ENCODE assay signal across 9 mouse cellular contexts in genomic region chr2:156432874-156433868, GRCm38 (mm10). TPM values are rescaled to one million over a fixed set of nuclear protein-coding genes. Genes with fewer than 3 reads are reported as not detected.
DNase-seq lines count a peak whose midpoint lies in the region; ATAC-seq and TF ChIP-seq lines count a peak whose summit lies in the region.
"Had no signal": no experiment of that assay in that cellular context is flagged by ENCODE, and none has a peak within 500 bp of the region (broad histone marks: within the 10 kb centered on the region; RNA-seq: fewer than 3 reads in every experiment).

No protein-coding gene starts in this region.

- no peak overlapping the region for H3K4me3 ChIP-seq in gastrocnemius, adult 2 months
- H3K4me3 ChIP-seq in brown adipose tissue, adult 24 weeks (ENCODE audit: insufficient read depth, low read depth, low read length): no peak overlapping the region
- no peak overlapping the region for H3K4me3 ChIP-seq in kidney, embryonic 15.5 days (replicated peaks)
- H3K4me3 ChIP-seq in lung, embryonic 16.5 days (ENCODE audit: low read length): no peak overlapping the region
- H3K4me3 ChIP-seq: megakaryocyte, embryonic 14.5 days had no signal

- peak; percentile 93 for ATAC-seq in kidney, embryonic 15.5 days (replicated peaks; ENCODE audit: low FRiP score)
- peak; percentile 72 for ATAC-seq in lung, embryonic 16.5 days (ENCODE audit: low read depth)
- no peak for ATAC-seq in inflammation-experienced regulatory T-cells, adult 6 months

- peaks cover 6% of the 10 kb centered on the region for H3K4me1 ChIP-seq in brown adipose tissue, adult 24 weeks (ENCODE audit: control insufficient read depth, insufficient read depth, insufficient read length, low read length)
- peaks cover 35% of the 10 kb centered on the region for H3K4me1 ChIP-seq in kidney, embryonic 15.5 days
- H3K4me1 ChIP-seq in lung, embryonic 16.5 days (replicated peaks; ENCODE audit: control insufficient read depth, insufficient read depth, low read length): peaks cover 19% of the 10 kb centered on the region
- H3K4me1 ChIP-seq: megakaryocyte, embryonic 14.5 days had no signal

- H3K9me3 ChIP-seq in kidney, embryonic 15.5 days (replicated peaks): no peaks in the 10 kb centered on the region
- no peaks in the 10 kb centered on the region for H3K9me3 ChIP-seq in lung, embryonic 16.5 days (ENCODE audit: control insufficient read depth, low read length)
- H3K9me3 ChIP-seq: megakaryocyte, embryonic 14.5 days had no signal

- peak overlapping the region; percentile 12; the same call in 1 of the 2 replicates for H3K4me2 ChIP-seq in kidney, embryonic 15.5 days
- H3K4me2 ChIP-seq in lung, embryonic 16.5 days (ENCODE audit: low read depth, low read length): peak overlapping the region; percentile 4

- H3K9ac ChIP-seq in kidney, embryonic 15.5 days: peak overlapping the region; percentile 14; the same call in 1 of the 2 replicates
- peak overlapping the region; percentile 32; the same call in 1 of the 2 replicates for H3K9ac ChIP-seq in lung, embryonic 16.5 days (ENCODE audit: low read length)

- WGBS in kidney, embryonic 15.5 days: 50% methylated on average over 9 of the region's 9 CpGs
- WGBS in lung, embryonic 16.5 days: 33% methylated on average over 9 of the region's 9 CpGs

- H3K27me3 ChIP-seq in kidney, embryonic 15.5 days: no peaks in the 10 kb centered on the region
- H3K27me3 ChIP-seq in lung, embryonic 16.5 days (ENCODE audit: control insufficient read depth, insufficient read depth, low read depth, low read length): no peaks in the 10 kb centered on the region

- DNase-seq in gastrocnemius, adult 2 months: peak; percentile 56
- DNase-seq in gastrocnemius, adult 18-20 months (ENCODE audit: low spot score): no peak
- DNase-seq in retina, postnatal 1 day: no peak
- DNase-seq in urinary bladder, postnatal 36 days (ENCODE audit: low spot score in 2 of 2): no peak

- H3K36me3 ChIP-seq in kidney, embryonic 15.5 days: no peaks in the 10 kb centered on the region
- no peaks in the 10 kb centered on the region for H3K36me3 ChIP-seq in lung, embryonic 16.5 days (ENCODE audit: control insufficient read depth, insufficient read depth, low read length)

- no peak for TF ChIP-seq CTCF in gastrocnemius, adult 2 months (IDR thresholded peaks at IDR 0.05)

- intact Hi-C loops in gastrocnemius, adult 2 months (cut with DNase I): no loop called here

- peak overlapping the region; percentile 6; the same call in 1 of the 2 replicates for H3K27ac ChIP-seq in gastrocnemius, adult 2 months
- H3K27ac ChIP-seq in brown adipose tissue, adult 24 weeks (replicated peaks; ENCODE audit: low read depth, low read length): peak overlapping the region; percentile 75
- H3K27ac ChIP-seq in kidney, embryonic 15.5 days: peak overlapping the region; percentile 92
- peak overlapping the region; percentile 94 for H3K27ac ChIP-seq in lung, embryonic 16.5 days (ENCODE audit: low read length)

RNA-seq across cellular contexts. Expression of gene Epb41l1, which starts 12.5 kb away (rescaled TPM):
- 1 to 10 TPM; 3.8 to 4.6 TPM for total RNA-seq in gastrocnemius, adult 2 months (2021)
- total RNA-seq in gastrocnemius, adult 18-20 months (2021): 1 to 10 TPM; 4.6 to 4.8 TPM
- 23.3 and 29.1 TPM in 2 replicates for polyA plus RNA-seq in brown adipose tissue, adult 24 weeks (2012; ENCODE audit: insufficient read depth, insufficient read length, missing spikeins)
- 2.3 and 2.8 TPM in 2 replicates for polyA plus RNA-seq in kidney, embryonic 15.5 days (2015; fragmentation: Nextera tagmentation; extraction: Ambion mirVana)
- 2.1 and 2.2 TPM in 2 replicates for polyA plus RNA-seq in lung, embryonic 16.5 days (2015; fragmentation: Nextera tagmentation; extraction: Ambion mirVana)
- under 1 TPM in 2 of 3 experiments, not detected in 1; 0.07 to 0.09 TPM for polyA plus RNA-seq in inflammation-experienced regulatory T-cells, adult 6 months (2017; shearing (Covaris generic))

Comparison
In these comparisons a context has a peak if more than half of its experiments do, and no peak if none do; other contexts are left out.
1. H3K27ac ChIP-seq: peak in every context shown above with its lines; median percentile 94 in lung, embryonic 16.5 days; 92 in kidney, embryonic 15.5 days; 75 in brown adipose tissue, adult 24 weeks; 6 in gastrocnemius, adult 2 months.